Mouse (Mus musculus): ENCODE measurements around the gene Scaper.

- TF ChIP-seq CTCF (IDR thresholded peaks at IDR 0.05; ENCODE audit: borderline replicate concordance, control insufficient read depth, extremely low read depth, insufficient read depth, low read length, poor library complexity) (no peak), POLR2A (IDR thresholded peaks at IDR 0.05; ENCODE audit: control insufficient read depth, extremely low read depth, insufficient read depth, low read length, poor library complexity) (no peak)
Measured at GRCm38 (mm10) chr9:55576571-55576970, 361.3 kb downstream of the Scaper start.

All from thymus, adult 2 months (tissue).